Mouse (Mus musculus) ES-Bruce4 (cell line): ENCODE results near the gene Mapk6. TPM values are rescaled to one million over a fixed set of nuclear protein-coding genes. Genes with fewer than 3 reads are reported as not detected.

ENCODE experiments used
- H3K27ac ChIP-seq: 2 replicates; pipeline ENCODE4 v1.5.1; 2012; ENCODE audit warnings: low read length, inconsistent platforms; ENCODE audit not compliant: insufficient read depth
- H3K27me3 ChIP-seq: 2 replicates; pipeline ENCODE4 v1.6.1; 2012; ENCODE audit warnings: mild to moderate bottlenecking, low read length, inconsistent platforms; ENCODE audit not compliant: control insufficient read depth, poor library complexity, insufficient read depth, severe bottlenecking
- H3K36me3 ChIP-seq: 2 replicates; pipeline ENCODE4 v1.6.1; 2012; ENCODE audit warnings: inconsistent platforms, mild to moderate bottlenecking, low read length, moderate library complexity; ENCODE audit not compliant: control insufficient read depth, poor library complexity, insufficient read depth, severe bottlenecking
- H3K4me1 ChIP-seq: one replicate; pipeline ENCODE4 v1.8.1; 2011; ENCODE audit warnings: low read length; ENCODE audit not compliant: control insufficient read depth, insufficient read depth
- H3K4me3 ChIP-seq: 2 replicates; pipeline ENCODE4 v1.5.1; 2011; ENCODE audit warnings: low read depth, mild to moderate bottlenecking, low read length
- H3K9ac ChIP-seq: 2 replicates; pipeline ENCODE4 v1.6.1; 2012; ENCODE audit warnings: low read depth, mild to moderate bottlenecking, inconsistent platforms; ENCODE audit not compliant: poor library complexity, severe bottlenecking
- H3K9me3 ChIP-seq: replicated peaks from 2 replicates; pipeline ENCODE4 v1.6.1; 2012; ENCODE audit warnings: mild to moderate bottlenecking, low read length, inconsistent platforms; ENCODE audit not compliant: control insufficient read depth, poor library complexity, insufficient read depth, severe bottlenecking
- CTCF ChIP-seq: IDR thresholded peaks from one replicate; pipeline ENCODE4 v1.8.1; 2011; ENCODE audit warnings: low read depth, low read length
- EP300 ChIP-seq: IDR thresholded peaks from 2 replicates; pipeline ENCODE4 v1.6.1; 2011; ENCODE audit warnings: low read depth, low read length; ENCODE audit not compliant: insufficient read depth
- POLR2A ChIP-seq: IDR thresholded peaks from one replicate; pipeline ENCODE4 v1.8.1; 2011; ENCODE audit warnings: low read length; ENCODE audit not compliant: insufficient read depth
- polyA plus RNA-seq: library from polyadenylated mRNA; stranded (reverse); fragments of >200 nt; gene quantifications from 2 replicates; pipeline ENCODE4 v1.2.4, GENCODE M21; 2011; ENCODE audit warnings: low read depth; ENCODE audit not compliant: missing spikeins, insufficient read depth, insufficient read length

Mapk6 gene
- polyA plus RNA-seq, 1 experiment = 147 TPM

DNA sequence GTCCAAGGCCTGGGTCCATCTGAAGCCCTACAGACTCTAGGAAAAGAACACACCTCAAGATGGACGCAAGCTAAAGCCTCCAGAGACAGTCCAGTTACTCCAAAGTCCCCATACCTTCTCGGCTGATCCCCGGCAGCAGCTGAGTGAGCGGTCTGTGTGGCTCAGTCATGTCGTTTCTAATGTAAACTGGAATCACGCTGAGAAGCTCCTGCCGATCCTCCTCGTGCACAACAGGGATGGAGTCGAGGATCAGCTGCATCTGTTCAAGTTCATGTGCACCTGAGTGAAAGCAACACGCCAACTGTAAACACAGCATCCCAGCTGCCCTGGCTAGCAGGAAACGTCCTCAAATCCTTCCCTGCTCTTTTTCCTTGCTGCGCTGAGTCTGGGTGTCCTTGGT lies 16.6 kb downstream of the Mapk6 start:
- Histone ChIP-seq H3K9ac (no peak overlapping the region), H3K36me3 (peaks cover 80% of the 10 kb centered on the region), H3K27ac (no peak overlapping the region), H3K9me3 (no peaks in the 10 kb centered on the region), H3K4me3 (no peak overlapping the region), H3K4me1 (no peaks in the 10 kb centered on the region), H3K27me3 (no peaks in the 10 kb centered on the region)
- TF ChIP-seq EP300 (no peak), POLR2A (no peak), CTCF (no peak)

DNA sequence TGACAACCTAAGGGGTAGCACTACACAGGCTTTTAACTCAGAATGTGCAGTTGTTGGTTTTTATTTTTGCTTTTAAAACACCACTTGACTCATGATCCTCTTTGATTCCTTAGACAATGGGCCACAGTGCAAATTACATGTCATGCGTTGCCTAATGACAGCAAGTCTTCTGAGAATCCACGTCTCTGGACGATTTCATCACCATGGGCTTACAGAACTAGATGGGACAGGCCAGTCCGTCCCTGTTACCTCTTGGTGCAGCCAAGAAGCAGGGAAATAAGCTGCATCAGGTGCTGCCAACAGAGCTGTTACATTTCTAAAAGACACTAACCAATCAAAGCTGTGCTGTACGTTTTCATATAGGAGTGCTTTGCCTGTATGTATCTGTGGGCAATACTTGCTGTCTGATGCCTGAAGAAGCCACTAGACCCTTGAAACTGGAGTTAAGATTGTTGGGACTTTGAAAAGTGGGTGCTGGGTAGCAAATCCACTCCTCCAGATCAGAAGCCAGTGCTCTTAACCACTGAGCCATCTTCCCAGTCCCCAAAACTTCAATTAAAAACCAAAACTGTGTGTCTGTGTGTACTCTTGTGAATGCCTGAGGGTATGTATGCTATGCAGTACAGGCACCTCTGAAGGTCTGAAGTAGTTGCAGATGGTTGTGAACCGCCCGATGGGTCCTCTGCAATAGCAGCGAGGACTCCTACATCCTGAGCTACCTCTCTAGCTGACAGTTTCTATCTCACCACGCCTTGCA lies 24.4 kb downstream of the Mapk6 start:
- no peak overlapping the region for H3K4me3 ChIP-seq
- peaks cover 32% of the 10 kb centered on the region for H3K36me3 ChIP-seq
- TF ChIP-seq CTCF (no peak), POLR2A (no peak), EP300 (no peak)
- H3K27ac ChIP-seq = no peak overlapping the region
- no peaks in the 10 kb centered on the region for H3K9me3 ChIP-seq
- H3K4me1 ChIP-seq = no peaks in the 10 kb centered on the region
- no peaks in the 10 kb centered on the region for H3K27me3 ChIP-seq
- H3K9ac ChIP-seq = no peak overlapping the region

DNA sequence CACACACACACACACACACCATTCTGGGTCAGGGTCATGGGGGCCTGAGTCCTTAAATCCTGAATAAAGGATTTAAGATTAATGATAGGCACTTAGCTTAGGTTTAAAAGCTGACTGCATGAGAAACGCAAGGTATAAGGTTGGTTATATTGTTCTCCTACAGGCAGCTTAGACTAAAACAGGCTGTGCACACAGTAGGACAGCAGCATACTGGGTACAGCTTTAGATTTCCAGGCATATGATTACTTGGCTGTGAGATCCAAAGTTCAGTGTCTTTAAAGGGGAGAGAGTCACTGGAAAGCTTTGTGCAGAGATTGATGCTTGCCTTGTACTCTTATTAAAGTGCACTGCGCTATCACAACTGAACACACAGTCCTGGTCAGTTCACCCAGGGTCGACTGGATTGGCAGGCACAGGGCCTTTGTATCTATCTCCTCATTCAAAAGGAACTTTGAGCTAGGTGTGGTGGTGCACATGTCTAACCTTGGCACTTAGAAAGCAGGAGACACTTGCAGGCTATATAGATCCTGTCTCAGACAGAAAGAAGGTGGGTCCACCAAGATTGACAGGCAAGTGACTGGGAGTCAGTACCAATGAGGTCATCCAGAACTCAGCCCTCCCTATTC lies 25.4 kb downstream of the Mapk6 start:
- Histone ChIP-seq H3K9me3 (no peaks in the 10 kb centered on the region), H3K27ac (no peak overlapping the region), H3K27me3 (no peaks in the 10 kb centered on the region), H3K36me3 (peaks cover 25% of the 10 kb centered on the region), H3K4me1 (peaks cover 3% of the 10 kb centered on the region), H3K9ac (no peak overlapping the region), H3K4me3 (no peak overlapping the region)
- TF ChIP-seq POLR2A (no peak), EP300 (no peak), CTCF (no peak)

DNA sequence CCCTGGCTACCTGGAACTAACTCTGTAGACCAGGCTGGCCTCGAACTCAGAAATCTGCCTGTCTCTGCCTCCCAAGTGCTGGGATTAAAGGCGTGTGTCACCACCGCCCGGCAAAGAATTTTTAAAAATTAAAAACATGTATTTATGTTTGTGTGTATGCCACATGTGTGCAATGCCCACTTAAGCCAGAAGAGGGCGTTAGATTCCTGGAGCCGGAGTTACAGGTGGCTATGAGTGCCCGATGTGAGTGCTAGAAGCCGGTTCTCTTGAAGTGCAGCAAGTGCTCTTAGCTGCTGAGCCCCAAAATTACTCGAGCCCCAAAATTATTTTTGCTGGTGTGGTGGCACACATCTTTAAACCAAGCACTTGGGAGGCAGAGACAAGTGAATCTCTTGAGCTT lies 26.0 kb downstream of the Mapk6 start:
- Histone ChIP-seq H3K4me1 (peaks cover 4% of the 10 kb centered on the region), H3K4me3 (no peak overlapping the region), H3K36me3 (peaks cover 18% of the 10 kb centered on the region), H3K9ac (no peak overlapping the region), H3K27me3 (no peaks in the 10 kb centered on the region), H3K9me3 (no peaks in the 10 kb centered on the region), H3K27ac (no peak overlapping the region)
- TF ChIP-seq CTCF (peak; percentile 50), EP300 (no peak), POLR2A (no peak)

DNA sequence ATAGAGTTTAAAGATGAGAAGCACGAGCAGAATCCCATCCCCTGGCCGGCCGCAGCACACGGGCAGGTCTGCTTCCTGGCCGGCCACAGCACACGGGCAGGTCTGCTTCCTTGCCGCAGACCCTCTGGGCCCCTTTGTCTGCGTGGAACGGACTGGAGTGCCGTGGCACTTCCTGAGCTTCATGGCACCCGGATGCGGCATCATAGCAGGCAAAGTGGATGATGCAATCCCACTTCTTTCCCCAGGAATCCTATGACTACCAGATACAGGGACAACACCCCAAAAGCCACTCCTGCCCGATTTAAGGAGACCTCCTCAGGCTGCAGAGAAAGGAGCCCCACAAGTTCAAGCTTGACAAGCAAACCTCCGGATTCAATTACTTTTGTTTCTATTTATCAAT lies 27.0 kb downstream of the Mapk6 start:
- H3K9ac ChIP-seq = peak overlapping the region; percentile 9; the same call in 1 of the 2 replicates
- TF ChIP-seq EP300 (no peak), CTCF (no peak), POLR2A (no peak)
- H3K27me3 ChIP-seq = no peaks in the 10 kb centered on the region
- H3K36me3 ChIP-seq = peaks cover 13% of the 10 kb centered on the region
- H3K9me3 ChIP-seq = no peaks in the 10 kb centered on the region
- H3K4me1 ChIP-seq = peaks cover 4% of the 10 kb centered on the region
- H3K4me3 ChIP-seq = peak overlapping the region; percentile 20; the same call in 1 of the 2 replicates
- 0 out of 2 replicates have a peak overlapping the region, but pooled peaks have one; percentile 12 for H3K27ac ChIP-seq

DNA sequence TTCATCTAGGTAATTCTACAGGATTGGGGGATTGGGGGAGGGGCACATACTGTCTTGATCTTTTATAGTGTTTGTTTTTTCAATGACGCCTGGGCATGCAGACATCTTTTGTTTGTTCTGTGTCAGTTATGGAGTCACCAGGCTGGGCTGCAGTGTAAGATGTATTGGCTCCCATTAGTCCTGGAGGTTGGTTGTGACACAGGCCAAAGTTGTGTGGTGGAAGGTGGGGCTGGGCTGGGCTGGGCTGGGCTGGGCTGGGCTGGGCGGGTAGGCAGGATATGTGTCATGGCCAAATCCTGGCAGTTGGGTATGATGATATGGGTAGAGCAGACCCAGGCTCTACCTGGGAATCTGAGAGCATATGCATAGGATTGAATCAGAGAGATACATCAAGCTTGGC lies 31.0 kb downstream of the Mapk6 start:
- Histone ChIP-seq H3K27ac (no peak overlapping the region), H3K4me1 (peaks cover 6% of the 10 kb centered on the region), H3K9me3 (no peaks in the 10 kb centered on the region), H3K4me3 (no peak overlapping the region), H3K36me3 (no peaks in the 10 kb centered on the region), H3K27me3 (no peaks in the 10 kb centered on the region), H3K9ac (no peak overlapping the region)
- TF ChIP-seq POLR2A (no peak), EP300 (no peak), CTCF (no peak)
